Mouse (Mus musculus) liver, adult 10 weeks (tissue): ENCODE measurements around the gene Panx2. TPM values are rescaled to one million over a fixed set of nuclear protein-coding genes. Genes with fewer than 3 reads are reported as not detected.

ENCODE experiments used
- polyA plus RNA-seq: library from polyadenylated mRNA; stranded (reverse); fragments of 350-450 nt; fragmentation: Illumina TruSeq; extraction: RNeasy Lipid Tissue Mini Kit (QIAGEN cat#74804); gene quantifications from one replicate; pipeline ENCODE4 v1.2.3, GENCODE M21; 2014; ENCODE audit warnings: low read depth, low replicate concordance

Panx2 gene
- not detected for polyA plus RNA-seq

GRCm38 (mm10) chr15:89059161-89059931 is at the start of gene Panx2:
Gene Panx2 (plus strand): TSS chr15:89059734.

GRCm38 (mm10) chr15:89074613-89075477 is 15.3 kb downstream of the Panx2 start, which contains the start of gene Trabd:
Gene Trabd (plus strand): TSS chr15:89075124.

GRCm38 (mm10) chr15:89088607-89089247 is 29.2 kb downstream of the Panx2 start, which contains the start of gene Selenoo:
Gene Selenoo (plus strand): TSS chr15:89089084.

GRCm38 (mm10) chr15:89122649-89123366 is 63.3 kb downstream of the Panx2 start, which contains the start of gene Tubgcp6:
Gene Tubgcp6 (minus strand): TSS chr15:89123112.

Other genes starting within 250 kb of the Panx2 start
- 2.8 TPM for gene Alg12, start 240.4 kb upstream of the Panx2 start, polyA plus RNA-seq
- gene Creld2, start 240.1 kb upstream of the Panx2 start, polyA plus RNA-seq, result 13.6 TPM
- gene Pim3, start 197.5 kb upstream of the Panx2 start, polyA plus RNA-seq, result 10.1 TPM
- not detected for gene Ttll8, start 105.3 kb upstream of the Panx2 start, polyA plus RNA-seq
- gene Mlc1, start 80.7 kb upstream of the Panx2 start, polyA plus RNA-seq, result not detected
- not detected for gene Mov10l1, start 76.8 kb upstream of the Panx2 start, polyA plus RNA-seq
- 6.0 TPM for gene Trabd, start 15.4 kb downstream of the Panx2 start, polyA plus RNA-seq
- 13.7 TPM for gene Selenoo, start 29.4 kb downstream of the Panx2 start, polyA plus RNA-seq
- gene Tubgcp6, start 63.4 kb downstream of the Panx2 start, polyA plus RNA-seq, result 1.2 TPM
- 0.79 TPM for gene Hdac10, start 69.0 kb downstream of the Panx2 start, polyA plus RNA-seq
- 1.1 TPM for gene Mapk12, start 81.0 kb downstream of the Panx2 start, polyA plus RNA-seq
- 0.16 TPM for gene Mapk11, start 89.9 kb downstream of the Panx2 start, polyA plus RNA-seq
- 6.3 TPM for gene Plxnb2, start 121.1 kb downstream of the Panx2 start, polyA plus RNA-seq
- 0.56 TPM for gene Dennd6b, start 136.8 kb downstream of the Panx2 start, polyA plus RNA-seq
- gene Ppp6r2, start 151.8 kb downstream of the Panx2 start, polyA plus RNA-seq, result 9.0 TPM